Mouse (Mus musculus): Measurements from ENCODE around the gene Smc5. TPM values are rescaled to one million over a fixed set of nuclear protein-coding genes. Genes with fewer than 3 reads are reported as not detected.
A peak's percentile ranks its signal among the peaks of the same experiment; 100 is the strongest.

The Smc5 gene
- 10 to 100 TPM; 14.9 to 17.5 TPM for total RNA-seq (2021)
- long read RNA-seq, experiment 1, full-length matches to known transcripts, result 6 of 22 reads
- long read RNA-seq, experiment 1, partial matches to known transcripts, result 5 of 22 reads
- long read RNA-seq, experiment 1, other reads (novel, unspliced or antisense), result 11 of 22 reads
- long read RNA-seq, experiment 2, full-length matches to known transcripts, result 6 of 19 reads
- long read RNA-seq, experiment 2, partial matches to known transcripts, result 4 of 19 reads
- long read RNA-seq, experiment 2, other reads (novel, unspliced or antisense), result 9 of 19 reads

DNA sequence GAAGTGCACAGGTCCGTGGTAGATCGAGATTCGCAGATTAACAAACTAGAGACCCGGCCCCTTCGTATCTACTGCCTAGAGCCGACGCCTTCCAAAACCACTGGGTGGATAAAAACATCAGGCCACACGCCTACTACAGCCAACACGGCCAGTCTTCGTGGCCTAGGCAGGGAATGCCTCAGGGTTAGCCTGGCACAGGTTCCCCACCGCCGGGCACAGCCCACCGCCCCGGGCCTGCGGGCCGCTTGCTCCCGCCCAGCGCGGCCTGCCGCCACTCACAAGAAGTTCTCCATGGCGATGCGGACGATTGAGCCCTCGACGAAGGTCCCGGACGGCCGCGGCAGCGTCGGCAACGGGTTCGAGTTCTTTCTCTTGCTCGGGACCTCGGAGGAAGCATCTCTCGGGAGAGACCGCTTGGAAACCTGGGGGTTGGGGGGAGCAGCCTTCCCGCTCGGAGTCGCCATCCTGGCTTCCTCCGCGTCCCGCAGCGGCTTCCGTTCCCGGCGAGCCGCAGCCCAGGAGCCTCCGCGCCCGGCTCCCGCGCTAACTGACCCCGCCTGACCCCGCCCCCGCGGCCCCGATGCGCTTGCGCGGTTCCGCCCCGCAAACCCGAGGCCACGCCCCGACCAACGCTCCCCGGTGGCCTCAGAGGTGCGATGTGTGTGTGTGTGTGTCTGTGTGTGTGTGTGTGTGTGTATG, at the start of gene Smc5:
TSS of gene Smc5 (minus strand) at position 543 of the 699 bp plus-strand sequence.
- intact Hi-C loops (cut with DNase I), result loop anchor here (5.0 kb wide), 1 partner anchor 39 kb away; no protein-coding TSS in a partner anchor
- Histone ChIP-seq H3K27ac (peak within 1 kb of the TSS; percentile 88), H3K4me3 (peak within 1 kb of the TSS; percentile 99)
- DNase-seq, result peak; percentile 94
- no peak for TF ChIP-seq CTCF (IDR thresholded peaks at IDR 0.05)

DNA sequence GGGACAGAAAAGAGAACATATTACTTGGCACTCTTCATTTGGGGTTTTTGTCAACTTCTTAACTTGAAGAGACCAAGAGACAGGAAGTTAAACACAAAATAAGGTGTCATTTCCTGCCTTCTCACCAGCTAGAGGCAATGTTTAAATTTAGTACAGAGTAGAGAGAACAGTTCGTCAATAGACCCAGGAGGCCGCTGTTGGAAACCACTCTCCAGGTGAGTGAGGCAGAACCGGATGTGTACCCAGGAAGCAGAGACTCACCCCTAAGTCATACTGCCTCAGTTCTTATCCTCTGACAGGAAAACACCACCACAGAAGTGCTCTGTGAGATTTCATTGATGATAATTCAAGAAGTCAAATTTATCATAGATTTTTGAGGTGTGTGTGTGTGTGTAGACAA, 49.4 kb upstream of the Smc5 start:
- DNase-seq, result no peak
- intact Hi-C loops (cut with DNase I), result no loop called here
- Histone ChIP-seq H3K4me3 (no peak overlapping the region), H3K27ac (no peak overlapping the region)
- TF ChIP-seq CTCF (IDR thresholded peaks at IDR 0.05), result no peak

DNA sequence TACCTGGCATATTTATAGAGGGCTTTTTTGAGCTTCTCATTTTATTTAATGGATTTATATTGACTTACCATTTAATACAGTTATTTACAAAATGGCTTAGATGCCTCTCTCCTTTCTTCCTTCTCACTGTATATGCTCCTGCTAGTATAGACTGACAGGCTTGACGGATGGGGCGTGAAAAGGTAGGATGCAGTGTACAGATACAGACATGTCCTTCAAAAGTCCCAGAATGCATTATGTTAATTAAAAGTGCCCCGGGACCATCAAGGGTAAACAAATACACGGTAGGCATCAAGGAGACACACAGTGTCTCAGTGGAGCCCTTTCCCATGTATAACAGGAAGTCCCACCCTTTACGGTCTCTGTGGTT, 44.3 kb upstream of the Smc5 start:
- Histone ChIP-seq H3K4me3 (no peak overlapping the region), H3K27ac (no peak overlapping the region)
- intact Hi-C loops (cut with DNase I), result no loop called here
- DNase-seq, result no peak
- TF ChIP-seq CTCF (IDR thresholded peaks at IDR 0.05), result no peak

DNA sequence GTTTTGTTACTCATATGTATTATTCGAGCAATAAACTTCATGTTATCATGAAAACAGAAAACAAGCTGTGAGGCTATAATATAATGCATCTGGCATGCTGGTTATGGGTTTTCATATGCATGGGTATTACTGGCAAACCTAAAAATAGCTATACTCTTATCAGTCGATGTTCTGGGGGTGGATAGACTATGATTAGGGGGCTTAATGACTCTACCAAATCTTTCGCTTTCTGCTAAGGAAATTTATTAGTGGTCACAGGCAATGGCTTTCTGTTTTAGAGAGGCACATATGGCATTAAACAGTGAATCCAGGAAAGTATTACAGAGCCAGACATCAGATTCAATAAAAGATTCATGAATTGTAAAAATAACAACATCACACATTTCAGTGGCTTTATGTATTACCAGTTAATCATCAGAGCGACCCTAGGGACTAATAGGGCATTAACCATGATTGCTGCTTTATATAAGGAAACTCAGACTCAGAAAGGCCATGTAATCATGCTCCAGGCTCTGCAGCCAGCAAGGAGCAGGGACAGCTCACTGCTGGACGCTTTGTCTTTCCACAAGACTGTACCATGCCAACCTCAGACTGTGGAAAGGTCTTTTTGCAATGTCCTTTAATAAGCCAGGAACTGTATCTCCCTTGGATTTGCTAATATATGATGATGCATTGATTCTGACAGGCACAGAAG, 43.7 kb upstream of the Smc5 start:
- intact Hi-C loops (cut with DNase I), result no loop called here
- no peak for TF ChIP-seq CTCF (IDR thresholded peaks at IDR 0.05)
- H3K27ac ChIP-seq, result no peak overlapping the region
- no peak for DNase-seq
- no peak overlapping the region for H3K4me3 ChIP-seq

DNA sequence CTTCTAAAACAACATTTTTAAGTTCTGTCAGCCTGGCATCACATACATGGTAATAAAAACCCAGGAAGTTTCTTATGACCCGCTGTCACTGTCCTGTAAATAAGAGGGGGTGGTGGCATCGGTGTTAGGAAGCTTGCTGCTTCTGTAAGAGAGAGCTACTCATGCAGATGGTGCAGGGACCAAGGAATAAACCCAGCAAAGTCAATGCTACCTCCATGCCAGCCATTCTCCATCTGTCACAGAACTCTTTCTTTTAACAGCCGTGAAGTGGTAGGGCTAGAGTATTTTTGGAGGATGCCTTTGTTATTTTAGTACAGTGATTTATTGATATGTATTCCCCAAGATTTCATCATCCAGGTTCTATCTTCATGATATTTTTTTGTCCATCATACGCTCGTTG, 43.2 kb upstream of the Smc5 start:
- intact Hi-C loops (cut with DNase I), result no loop called here
- TF ChIP-seq CTCF (IDR thresholded peaks at IDR 0.05), result no peak
- no peak for DNase-seq
- Histone ChIP-seq H3K4me3 (no peak overlapping the region), H3K27ac (no peak overlapping the region)

DNA sequence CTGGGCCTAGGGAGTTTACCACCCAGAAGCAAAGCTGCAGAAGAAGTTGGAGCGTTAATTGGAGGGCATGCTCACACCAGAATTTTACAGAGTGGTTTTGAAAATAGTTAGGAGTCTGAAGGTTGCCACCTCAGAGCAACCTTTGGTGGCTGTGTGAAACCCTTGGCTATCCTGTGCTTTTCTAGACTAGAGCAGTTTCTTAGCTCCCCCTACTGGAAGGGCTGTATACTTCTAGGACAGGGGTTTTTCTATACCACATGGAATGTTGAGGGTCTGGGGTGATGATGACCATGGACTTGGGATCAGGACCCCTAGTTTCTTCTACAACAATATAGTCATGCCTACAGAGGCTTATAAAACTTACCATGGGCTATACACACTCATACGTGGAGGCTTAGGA, 36.3 kb upstream of the Smc5 start:
- intact Hi-C loops (cut with DNase I), result loop anchor here (5.0 kb wide), 1 partner anchor 38 kb away; the partner anchor contains the start of gene Smc5

DNA sequence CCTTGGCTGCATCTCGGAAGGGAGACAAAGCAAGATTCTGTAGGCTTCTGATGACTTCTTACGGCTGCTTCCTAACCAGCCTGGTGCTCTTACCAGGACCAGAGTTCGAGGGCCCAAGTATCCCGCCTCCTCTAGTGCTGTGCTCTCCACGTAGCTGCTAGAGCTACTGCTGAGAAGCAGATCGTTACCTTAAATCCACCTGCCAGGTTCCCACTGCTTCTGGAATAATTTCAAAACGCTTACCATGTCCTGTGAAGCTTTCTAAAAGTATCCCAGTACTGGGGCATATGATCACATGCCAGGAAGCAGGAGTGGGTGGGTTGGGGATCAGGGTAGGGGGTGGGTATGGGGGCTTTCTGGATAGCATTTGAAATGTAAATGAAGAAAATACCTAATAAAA, 33.0 kb upstream of the Smc5 start:
- no peak overlapping the region for H3K27ac ChIP-seq
- TF ChIP-seq CTCF (IDR thresholded peaks at IDR 0.05), result no peak
- intact Hi-C loops (cut with DNase I), result no loop called here
- no peak overlapping the region for H3K4me3 ChIP-seq
- no peak for DNase-seq

More for the DNA sequence above, 36.3 kb upstream of the Smc5 start:
- Histone ChIP-seq H3K27ac (no peak overlapping the region), H3K4me3 (no peak overlapping the region)
- no peak for DNase-seq
- TF ChIP-seq CTCF (IDR thresholded peaks at IDR 0.05), result peak; percentile 59

DNA sequence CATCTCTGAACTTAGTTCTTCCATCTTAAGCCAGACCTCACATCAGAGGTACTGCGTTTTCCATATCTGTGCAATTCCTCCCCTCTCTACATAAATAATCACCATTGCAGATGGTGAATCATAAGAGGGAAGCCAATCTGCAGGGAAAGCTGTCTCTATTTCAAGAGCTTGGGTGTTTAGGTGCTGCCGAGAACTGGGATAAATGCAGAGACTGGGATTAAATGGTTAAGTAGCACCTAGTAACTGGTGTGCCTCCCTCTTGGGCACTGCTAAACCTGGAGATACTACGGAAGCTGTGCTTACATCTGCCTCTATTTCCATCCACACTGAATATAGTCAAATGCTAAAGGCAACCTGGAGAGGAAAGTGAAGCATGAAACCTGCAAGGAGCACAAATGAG, 26.3 kb upstream of the Smc5 start:
- TF ChIP-seq CTCF (IDR thresholded peaks at IDR 0.05), result no peak
- Histone ChIP-seq H3K27ac (no peak overlapping the region), H3K4me3 (no peak overlapping the region)
- no peak for DNase-seq
- intact Hi-C loops (cut with DNase I), result no loop called here

DNA sequence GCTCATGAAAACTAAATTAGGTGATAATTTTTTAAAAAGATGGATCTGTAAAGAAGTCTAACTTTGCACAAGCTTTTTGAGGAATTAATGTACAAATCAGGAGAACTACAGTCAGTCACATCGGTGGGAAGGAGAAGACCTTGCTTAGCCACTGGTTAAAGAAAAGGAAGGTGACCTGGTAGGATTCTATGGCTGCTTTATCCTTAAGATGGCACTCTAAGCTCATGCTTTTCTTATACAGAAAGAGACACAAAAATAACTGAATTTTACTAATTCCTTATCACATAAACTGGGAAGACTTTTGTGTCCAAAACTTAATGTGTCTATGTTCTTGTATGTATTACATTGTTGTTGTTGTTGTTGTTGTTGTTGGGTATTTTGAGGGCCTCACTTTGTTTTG, 25.2 kb upstream of the Smc5 start:
- intact Hi-C loops (cut with DNase I), result no loop called here

DNA sequence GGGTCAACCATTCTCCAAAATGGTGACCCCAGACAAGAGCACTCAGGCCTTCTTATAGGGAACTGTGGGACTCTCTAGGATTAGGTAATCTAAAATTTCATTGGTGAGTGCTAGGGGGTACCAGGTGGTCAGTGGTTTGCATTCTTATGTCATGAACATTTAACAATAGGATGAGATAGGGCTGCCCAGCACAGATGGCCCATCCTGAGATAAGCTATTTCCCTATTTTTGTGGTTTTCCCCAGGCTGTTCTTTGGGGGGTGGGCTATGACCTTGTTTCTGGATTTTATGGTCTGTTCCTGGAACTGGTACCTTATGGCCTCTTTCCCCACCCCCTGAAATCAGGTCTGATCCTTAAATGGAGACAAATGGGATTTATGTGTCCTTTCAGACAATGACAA, 23.5 kb upstream of the Smc5 start:
- H3K27ac ChIP-seq, result no peak overlapping the region
- intact Hi-C loops (cut with DNase I), result no loop called here

More for the DNA sequence above, 25.2 kb upstream of the Smc5 start:
- no peak for DNase-seq
- no peak for TF ChIP-seq CTCF (IDR thresholded peaks at IDR 0.05)
- Histone ChIP-seq H3K27ac (no peak overlapping the region), H3K4me3 (no peak overlapping the region)

DNA sequence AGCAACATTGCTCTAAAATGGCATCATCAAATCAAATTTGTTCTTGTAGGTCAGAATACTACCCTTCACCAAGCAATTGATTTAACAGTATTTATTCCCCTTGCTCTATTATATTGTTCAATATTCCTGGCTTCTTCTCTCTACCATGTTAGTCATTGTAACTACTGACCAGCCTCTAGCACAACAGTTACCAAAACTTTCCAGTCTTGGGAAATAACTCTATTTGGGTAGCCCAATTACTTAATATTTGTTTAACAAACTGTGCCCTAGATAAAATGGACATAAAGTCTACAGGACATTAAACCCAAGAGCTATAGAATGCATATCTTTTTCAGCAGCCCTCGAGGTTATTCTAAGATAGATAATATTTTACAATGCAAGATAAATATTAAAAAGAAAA, 15.6 kb upstream of the Smc5 start:
- H3K4me3 ChIP-seq, result no peak overlapping the region
- intact Hi-C loops (cut with DNase I), result no loop called here
- TF ChIP-seq CTCF (IDR thresholded peaks at IDR 0.05), result no peak
- no peak for DNase-seq
- H3K27ac ChIP-seq, result no peak overlapping the region

More for the DNA sequence above, 23.5 kb upstream of the Smc5 start:
- no peak for DNase-seq
- no peak for TF ChIP-seq CTCF (IDR thresholded peaks at IDR 0.05)
- H3K4me3 ChIP-seq, result no peak overlapping the region

DNA sequence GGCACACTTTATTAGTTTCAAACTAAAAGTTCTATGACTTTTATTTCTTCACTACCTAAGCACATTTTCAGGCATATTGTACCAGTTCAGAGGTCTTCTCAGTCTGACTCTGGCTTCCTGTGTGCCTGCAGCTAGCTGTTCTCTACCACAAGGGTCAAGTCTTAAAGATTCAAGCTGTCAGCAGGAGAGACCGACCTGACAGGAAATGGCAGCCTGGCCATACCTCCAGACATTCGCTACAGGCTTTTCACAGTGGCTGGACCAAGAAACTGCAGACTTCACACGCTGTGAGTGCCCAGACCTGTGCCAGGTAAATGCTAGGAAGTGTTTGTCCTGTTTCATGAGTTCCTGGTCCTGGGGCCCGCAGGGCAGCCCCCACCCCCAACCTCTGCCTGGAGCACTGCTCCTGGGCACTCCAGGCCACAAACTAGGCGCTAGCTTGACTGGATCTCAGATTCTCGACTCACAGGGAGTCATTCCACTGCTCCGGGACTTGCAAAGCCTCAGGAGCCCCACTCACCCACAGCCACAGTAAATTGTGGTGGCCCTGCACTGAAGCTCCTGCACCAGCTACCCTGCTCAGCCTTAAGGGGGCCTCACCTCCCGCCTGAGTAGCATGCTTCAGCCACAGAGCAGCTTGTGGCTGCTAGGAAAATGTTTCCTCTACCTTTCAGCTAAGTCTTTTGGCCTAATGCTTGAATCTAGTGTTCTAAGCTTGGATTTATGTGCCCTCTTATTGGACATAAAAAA, 8.4 kb upstream of the Smc5 start:
- TF ChIP-seq CTCF (IDR thresholded peaks at IDR 0.05), result no peak
- Histone ChIP-seq H3K27ac (no peak overlapping the region), H3K4me3 (no peak overlapping the region)
- intact Hi-C loops (cut with DNase I), result no loop called here
- no peak for DNase-seq
